In genomic region chr3:50300952-50301303, GRCm38 (mm10) we compare ENCODE assay signal across 10 mouse cellular contexts.
A peak's percentile ranks its signal among the peaks of the same experiment; 100 is the strongest.
DNase-seq lines count a peak whose midpoint lies in the region; ATAC-seq and TF ChIP-seq lines count a peak whose summit lies in the region.
"Had no signal": no experiment of that assay in that cellular context is flagged by ENCODE, and none has a peak within 500 bp of the region (broad histone marks: within the 10 kb centered on the region; RNA-seq: fewer than 3 reads in every experiment).

No protein-coding gene starts in this region.

- TF ChIP-seq POLR2A in bone marrow, adult 2 months (IDR thresholded peaks at IDR 0.05; ENCODE audit: borderline replicate concordance, control insufficient read depth, low read depth, low read length): no peak

- H3K36me3 ChIP-seq in kidney, embryonic 16.5 days (ENCODE audit: insufficient read depth, low read length): no peaks in the 10 kb centered on the region
- no peaks in the 10 kb centered on the region for H3K36me3 ChIP-seq in embryonic facial prominence, embryonic 15.5 days
- H3K36me3 ChIP-seq in hindbrain, postnatal 0 days (ENCODE audit: insufficient read depth, low read length): no peaks in the 10 kb centered on the region
- H3K36me3 ChIP-seq in limb, embryonic 11.5 days (ENCODE audit: control insufficient read depth, insufficient read depth, low read length): no peaks in the 10 kb centered on the region
- H3K36me3 ChIP-seq in neural tube, embryonic 14.5 days (ENCODE audit: control insufficient read depth, insufficient read depth, low read length): no peaks in the 10 kb centered on the region

- DNase-seq in kidney, adult 8-10 months: peak; percentile 36 to 47
- peak; percentile 87 for DNase-seq in hindbrain, postnatal 0 days (ENCODE audit: low spot score)
- DNase-seq in limb, embryonic 11.5 days (ENCODE audit: low spot score): peak; percentile 79
- DNase-seq in thymus, postnatal 10 days (ENCODE audit: low spot score in 2 of 2): peak; percentile 57 to 75

- H3K27me3 ChIP-seq in kidney, embryonic 16.5 days (ENCODE audit: insufficient read depth, low read length): peaks cover 3% of the 10 kb centered on the region
- no peaks in the 10 kb centered on the region for H3K27me3 ChIP-seq in embryonic facial prominence, embryonic 15.5 days
- H3K27me3 ChIP-seq in hindbrain, postnatal 0 days (ENCODE audit: insufficient read depth, low read length): no peaks in the 10 kb centered on the region
- no peaks in the 10 kb centered on the region for H3K27me3 ChIP-seq in limb, embryonic 11.5 days (ENCODE audit: control insufficient read depth, insufficient read depth, low read length)
- no peaks in the 10 kb centered on the region for H3K27me3 ChIP-seq in neural tube, embryonic 14.5 days (ENCODE audit: control insufficient read depth, insufficient read depth, low read length)

- no peaks in the 10 kb centered on the region for H3K9me3 ChIP-seq in kidney, embryonic 16.5 days (ENCODE audit: low read length)
- H3K9me3 ChIP-seq in embryonic facial prominence, embryonic 15.5 days (replicated peaks): no peaks in the 10 kb centered on the region
- H3K9me3 ChIP-seq in hindbrain, postnatal 0 days (ENCODE audit: low read length): no peaks in the 10 kb centered on the region
- H3K9me3 ChIP-seq in limb, embryonic 11.5 days (ENCODE audit: control insufficient read depth, low read length): no peaks in the 10 kb centered on the region
- no peaks in the 10 kb centered on the region for H3K9me3 ChIP-seq in neural tube, embryonic 14.5 days (ENCODE audit: control insufficient read depth, low read length)

- no peak overlapping the region for H3K27ac ChIP-seq in kidney, embryonic 16.5 days (ENCODE audit: low read length)
- H3K27ac ChIP-seq in bone marrow, adult 2 months (ENCODE audit: control insufficient read depth, insufficient read depth, low read depth, low read length, poor library complexity): no peak overlapping the region
- 0 out of 2 replicates have a peak overlapping the region, but pooled peaks have one; percentile 22 for H3K27ac ChIP-seq in embryonic facial prominence, embryonic 15.5 days (replicated peaks)
- no peak overlapping the region for H3K27ac ChIP-seq in hindbrain, postnatal 0 days
- no peak overlapping the region for H3K27ac ChIP-seq in limb, embryonic 11.5 days (replicated peaks; ENCODE audit: low read depth, low read length)
- H3K27ac ChIP-seq in neural tube, embryonic 14.5 days (ENCODE audit: low read depth, low read length): no peak overlapping the region

- WGBS in kidney, embryonic 16.5 days: 3% methylated on average over 4 of the region's 4 CpGs
- WGBS in bone marrow, adult 2 months: 4% methylated on average over 4 of the region's 4 CpGs
- 3% methylated on average over 4 of the region's 4 CpGs for WGBS in embryonic facial prominence, embryonic 15.5 days
- 5% methylated on average over 4 of the region's 4 CpGs for WGBS in hindbrain, postnatal 0 days
- WGBS in limb, embryonic 11.5 days: 10% methylated on average over 4 of the region's 4 CpGs
- 5% methylated on average over 4 of the region's 4 CpGs for WGBS in neural tube, embryonic 14.5 days

- H3K9ac ChIP-seq in kidney, embryonic 16.5 days (replicated peaks; ENCODE audit: low read length): no peak overlapping the region
- no peak overlapping the region for H3K9ac ChIP-seq in embryonic facial prominence, embryonic 15.5 days
- H3K9ac ChIP-seq in hindbrain, postnatal 0 days (replicated peaks; ENCODE audit: low read length): no peak overlapping the region
- no peak overlapping the region for H3K9ac ChIP-seq in limb, embryonic 11.5 days (ENCODE audit: low read length)
- H3K9ac ChIP-seq in neural tube, embryonic 14.5 days (replicated peaks; ENCODE audit: low read depth, low read length): no peak overlapping the region

- H3K4me1 ChIP-seq in kidney, embryonic 16.5 days (ENCODE audit: insufficient read depth, low read length): peaks cover 27% of the 10 kb centered on the region
- H3K4me1 ChIP-seq in bone marrow, adult 2 months (ENCODE audit: control insufficient read depth, insufficient read depth, low read length): no peaks in the 10 kb centered on the region
- peaks cover 9% of the 10 kb centered on the region for H3K4me1 ChIP-seq in embryonic facial prominence, embryonic 15.5 days
- no peaks in the 10 kb centered on the region for H3K4me1 ChIP-seq in hindbrain, postnatal 0 days (ENCODE audit: insufficient read depth, low read length)
- H3K4me1 ChIP-seq in limb, embryonic 11.5 days (ENCODE audit: control insufficient read depth, insufficient read depth, low read length): no peaks in the 10 kb centered on the region
- H3K4me1 ChIP-seq in neural tube, embryonic 14.5 days (ENCODE audit: control insufficient read depth, insufficient read depth, low read length): peaks cover 8% of the 10 kb centered on the region; the same call in 1 of the 2 replicates

- no peak overlapping the region for H3K4me3 ChIP-seq in kidney, embryonic 16.5 days (ENCODE audit: low read length)
- H3K4me3 ChIP-seq in bone marrow, adult 2 months (replicated peaks; ENCODE audit: control insufficient read depth, low read depth, low read length): no peak overlapping the region
- H3K4me3 ChIP-seq in embryonic facial prominence, embryonic 15.5 days (replicated peaks): no peak overlapping the region
- H3K4me3 ChIP-seq in hindbrain, postnatal 0 days (ENCODE audit: low read length): no peak overlapping the region
- no peak overlapping the region for H3K4me3 ChIP-seq in limb, embryonic 11.5 days (ENCODE audit: low read depth, low read length)
- no peak overlapping the region for H3K4me3 ChIP-seq in neural tube, embryonic 14.5 days (ENCODE audit: low read depth, low read length)
- H3K4me3 ChIP-seq: erythroblast, embryonic 14.5 days; myocyte had no signal

- peak; percentile 55 for TF ChIP-seq CTCF in bone marrow, adult 2 months (IDR thresholded peaks at IDR 0.05; ENCODE audit: control insufficient read depth, insufficient read depth, low read length)
- TF ChIP-seq CTCF in hindbrain, postnatal 0 days (IDR thresholded peaks at IDR 0.05; ENCODE audit: low read depth): peak; percentile 85

- no peak for ATAC-seq in kidney, embryonic 16.5 days (ENCODE audit: low FRiP score, low TSS enrichment)
- ATAC-seq in embryonic facial prominence, embryonic 15.5 days (ENCODE audit: insufficient number of reproducible peaks, low FRiP score, low TSS enrichment, low read depth): no peak
- peak; percentile 76 for ATAC-seq in hindbrain, postnatal 0 days
- ATAC-seq in limb, embryonic 11.5 days (ENCODE audit: insufficient number of reproducible peaks, low FRiP score, low TSS enrichment, low read depth): no peak
- peak; percentile 74; the same call in 1 of the 2 replicates for ATAC-seq in neural tube, embryonic 14.5 days (ENCODE audit: low read depth)

- H3K4me2 ChIP-seq in kidney, embryonic 16.5 days (replicated peaks; ENCODE audit: low read depth, low read length): no peak overlapping the region
- no peak overlapping the region for H3K4me2 ChIP-seq in embryonic facial prominence, embryonic 15.5 days (replicated peaks)
- no peak overlapping the region for H3K4me2 ChIP-seq in hindbrain, postnatal 0 days (ENCODE audit: low read depth, low read length)
- H3K4me2 ChIP-seq in limb, embryonic 11.5 days (ENCODE audit: low read depth, severe bottlenecking): no peak overlapping the region
- H3K4me2 ChIP-seq in neural tube, embryonic 14.5 days (ENCODE audit: low read depth, low read length): no peak overlapping the region

Comparison
In these comparisons a context has a peak if more than half of its experiments do, and no peak if none do; other contexts are left out.
1. ATAC-seq: peak in hindbrain, postnatal 0 days (single experiment) and neural tube, embryonic 14.5 days (single experiment); none in kidney, embryonic 16.5 days (single experiment), embryonic facial prominence, embryonic 15.5 days (single experiment) and limb, embryonic 11.5 days (single experiment).
2. Peak in every context shown above with its lines, with median percentiles within 50 percentile points of each other: DNase-seq.